Mouse (Mus musculus) MEL (cell line): Measurements from ENCODE around the gene Xpa. TPM values are rescaled to one million over a fixed set of nuclear protein-coding genes. Genes with fewer than 3 reads are reported as not detected.

ENCODE experiments used
- DNase-seq: peaks from one replicate; pipeline ENCODE4 v3.0.0; 2011; ENCODE audit warnings: low read depth, low spot score
- H3K27ac ChIP-seq: 2 replicates; pipeline ENCODE4 v1.5.1; 2012; ENCODE audit warnings: low read depth, mild to moderate bottlenecking, control low read depth, low read length, moderate library complexity; ENCODE audit not compliant: control insufficient read depth
- H3K27me3 ChIP-seq, 2 experiments: fragments of 150-350 bp in 1 of 2; sonication (generic) in 1 of 2; 2 replicates each; pipeline ENCODE4 v1.6.1; 2012; ENCODE audit warnings: low read length in 2 of 2, mild to moderate bottlenecking in 2 of 2, improper control_type of control experiment in 1 of 2, moderate library complexity in 1 of 2; ENCODE audit not compliant: insufficient read depth in 2 of 2, control insufficient read depth in 1 of 2
- H3K36me3 ChIP-seq, 2 experiments: 2 replicates each; pipeline ENCODE4 v1.6.1; 2012 to 2014; ENCODE audit warnings: low read length in 2 of 2, improper control_type of control experiment in 1 of 2, inconsistent platforms in 1 of 2, mild to moderate bottlenecking in 1 of 2; ENCODE audit not compliant: insufficient read depth in 2 of 2, control insufficient read depth in 1 of 2
- H3K4me1 ChIP-seq, 2 experiments: fragments of 150-350 bp in 1 of 2; sonication (generic) in 1 of 2; 2 replicates each; pipeline ENCODE4 v1.6.1; 2012; ENCODE audit warnings: low read length in 2 of 2, improper control_type of control experiment in 1 of 2, mild to moderate bottlenecking in 1 of 2; ENCODE audit not compliant: insufficient read depth in 2 of 2, control insufficient read depth in 1 of 2
- H3K4me3 ChIP-seq, 2 experiments: fragments of 150-350 bp in 1 of 2; sonication (generic) in 1 of 2; 2 replicates each; pipeline ENCODE4 v1.5.1; 2012; ENCODE audit warnings: low read depth in 2 of 2, low read length in 2 of 2, mild to moderate bottlenecking in 2 of 2, moderate library complexity in 2 of 2, control low read depth in 1 of 2, improper control_type of control experiment in 1 of 2; ENCODE audit not compliant: control insufficient read depth in 1 of 2, insufficient read depth in 1 of 2
- H3K79me2 ChIP-seq: 2 replicates; pipeline ENCODE4 v1.6.1; 2012; ENCODE audit warnings: mild to moderate bottlenecking, low read length, moderate library complexity; ENCODE audit not compliant: control insufficient read depth, poor library complexity, insufficient read depth
- H3K9ac ChIP-seq: 2 replicates; pipeline ENCODE4 v1.6.1; 2012; ENCODE audit warnings: low read depth, mild to moderate bottlenecking, control low read depth, low read length, moderate library complexity; ENCODE audit not compliant: control insufficient read depth, poor library complexity, severe bottlenecking
- H3K9me3 ChIP-seq: fragments of 150-350 bp; sonication (generic); replicated peaks from 2 replicates; pipeline ENCODE4 v1.6.1; 2012; ENCODE audit warnings: mild to moderate bottlenecking, low read length, improper control_type of control experiment, moderate library complexity; ENCODE audit not compliant: insufficient read depth
- CTCF ChIP-seq, 3 experiments: IDR thresholded peaks in 2 of 3; conservative IDR thresholded peaks in 1 of 3; 2 replicates each; pipeline ENCODE4 v1.5.1; 2011 to 2012; ENCODE audit warnings: low read length in 3 of 3, low read depth in 2 of 3, mild to moderate bottlenecking in 2 of 3, improper control_type of control experiment in 1 of 3, inconsistent platforms in 1 of 3, mixed read lengths in 1 of 3, moderate library complexity in 1 of 3; ENCODE audit not compliant: control insufficient read depth in 1 of 3, insufficient read depth in 1 of 3, poor library complexity in 1 of 3, severe bottlenecking in 1 of 3
- E2F4 ChIP-seq: IDR thresholded peaks from 2 replicates; pipeline ENCODE4 v1.6.1; 2011; ENCODE audit warnings: low read depth, low read length, improper control_type of control experiment, borderline replicate concordance
- ELF1 ChIP-seq: IDR thresholded peaks from 2 replicates; pipeline ENCODE4 v1.6.1; 2014; ENCODE audit warnings: low read depth, mild to moderate bottlenecking, inconsistent platforms, low read length, improper control_type of control experiment, moderate library complexity
- EP300 ChIP-seq, 2 experiments: IDR thresholded peaks; 2 replicates each; pipeline ENCODE4 v1.6.1; 2011; ENCODE audit warnings: improper control_type of control experiment in 2 of 2, low read length in 2 of 2, low read depth in 1 of 2, mild to moderate bottlenecking in 1 of 2
- ETS1 ChIP-seq: IDR thresholded peaks from 2 replicates; pipeline ENCODE4 v1.6.1; 2012; ENCODE audit warnings: low read depth, mild to moderate bottlenecking, inconsistent platforms, low read length, improper control_type of control experiment, moderate library complexity
- HCFC1 ChIP-seq: IDR thresholded peaks from 2 replicates; pipeline ENCODE4 v1.6.1; 2012; ENCODE audit warnings: low read depth, mild to moderate bottlenecking, inconsistent platforms, low read length, improper control_type of control experiment, moderate library complexity
- KAT2A ChIP-seq: conservative IDR thresholded peaks from 2 replicates; pipeline ENCODE4 v1.6.1; 2012; ENCODE audit warnings: low read depth, low read length, improper control_type of control experiment, inconsistent platforms
- MAFK ChIP-seq: IDR thresholded peaks from 2 replicates; pipeline ENCODE4 v1.6.1; 2011; ENCODE audit warnings: low read depth, mild to moderate bottlenecking, low read length, improper control_type of control experiment, borderline replicate concordance
- MXI1 ChIP-seq: IDR thresholded peaks from 2 replicates; pipeline ENCODE4 v1.6.1; 2011; ENCODE audit warnings: mild to moderate bottlenecking, low read depth, low read length, improper control_type of control experiment
- MYC ChIP-seq: IDR thresholded peaks from 2 replicates; pipeline ENCODE4 v1.6.1; 2011; ENCODE audit warnings: low read depth, mild to moderate bottlenecking, low read length, improper control_type of control experiment, moderate library complexity
- RAD21 ChIP-seq: IDR thresholded peaks from 2 replicates; pipeline ENCODE4 v1.6.1; 2011; ENCODE audit warnings: mild to moderate bottlenecking, low read depth, low read length, improper control_type of control experiment
- SIN3A ChIP-seq: IDR thresholded peaks from 2 replicates; pipeline ENCODE4 v1.6.1; 2012; ENCODE audit warnings: low read length, improper control_type of control experiment, inconsistent platforms
- SMC3 ChIP-seq: IDR thresholded peaks from 2 replicates; pipeline ENCODE4 v1.6.1; 2011; ENCODE audit warnings: low read depth, low read length, improper control_type of control experiment
- TAL1 ChIP-seq: IDR thresholded peaks from 2 replicates; pipeline ENCODE4 v1.6.1; 2012; ENCODE audit warnings: mild to moderate bottlenecking, inconsistent platforms, low read length, moderate library complexity, mixed read lengths
- ZC3H11A ChIP-seq: IDR thresholded peaks from 2 replicates; pipeline ENCODE4 v1.6.1; 2012; ENCODE audit warnings: low read depth, mild to moderate bottlenecking, inconsistent platforms, low read length, improper control_type of control experiment
- polyA plus RNA-seq, 2 experiments: library from polyadenylated mRNA; stranded (reverse) in 1 of 2; unstranded in 1 of 2; fragments of >175 nt in 1 of 2; fragments of >200 nt in 1 of 2; gene quantifications; 2 replicates each; pipeline versions ENCODE4 v1.2.1 to v1.2.4; 2012; ENCODE audit warnings: low replicate concordance in 2 of 2, low read depth in 1 of 2; ENCODE audit not compliant: insufficient read length in 2 of 2, insufficient read depth in 1 of 2, missing spikeins in 1 of 2
- total RNA-seq: library from RNA; depleted of rRNA; stranded (reverse); fragments of 300-350 nt; gene quantifications from 2 replicates; pipeline ENCODE4 v1.2.3, GENCODE M21; 2012

Gene Xpa
- total and polyA plus RNA-seq, 3 experiments, result 11.4 to 24.0 TPM; not detected in 1

DNA sequence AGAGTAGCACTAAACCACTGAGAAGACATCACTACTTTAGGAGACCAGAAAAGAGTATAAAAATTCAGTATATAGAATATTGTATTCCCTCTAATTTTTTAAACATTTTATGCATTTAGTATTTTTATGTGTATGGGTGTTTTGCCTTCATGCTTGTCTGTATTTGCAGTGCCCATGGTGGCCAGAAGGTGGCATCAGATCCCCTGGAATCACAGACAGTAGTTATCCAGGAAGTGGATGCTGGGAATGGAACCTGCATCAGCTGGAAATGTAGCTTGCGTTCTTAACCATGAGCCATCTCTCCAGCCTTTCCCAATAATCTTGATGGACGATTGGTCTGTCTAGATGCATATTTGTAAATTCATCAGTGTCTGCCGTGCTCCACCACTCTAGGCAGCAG is 65.9 kb downstream of the Xpa start:
- H3K4me3 ChIP-seq, result no peak overlapping the region
- DNase-seq, result peak; percentile 71

GRCm38 (mm10) chr4:46129311-46130004 is 66.7 kb downstream of the Xpa start:
- Histone ChIP-seq H3K9me3 (no peaks in the 10 kb centered on the region), H3K4me3 (no peak overlapping the region), H3K27me3 (no peaks in the 10 kb centered on the region)
- TF ChIP-seq MYC (no peak), MAFK (no peak), EP300 (IDR thresholded peaks at IDR 0.05; ENCODE audit: low read depth in 1 of 2, low read length in 2 of 2) (no peak)
- TF ChIP-seq, all 39 proteins: peak for 0
- Histone ChIP-seq H3K9ac (no peak overlapping the region), H3K27ac (no peak overlapping the region), H3K36me3 (peaks cover 0 to 6% of the 10 kb centered on the region in 2 experiments; a peak in 2 of 4 replicates), H3K79me2 (no peaks in the 10 kb centered on the region), H3K4me1 (no peaks in the 10 kb centered on the region)
- DNase-seq, result no peak

More for the DNA sequence above, 65.9 kb downstream of the Xpa start:
- no peak overlapping the region for H3K27ac ChIP-seq
- no peak overlapping the region for H3K9ac ChIP-seq
- no peaks in the 10 kb centered on the region for H3K4me1 ChIP-seq
- peak; percentile 56 for TF ChIP-seq RAD21
- TF ChIP-seq SMC3, result peak; percentile 53; the same call in 1 of the 2 replicates
- TF ChIP-seq ETS1, result no peak
- no peak for TF ChIP-seq HCFC1
- TF ChIP-seq KAT2A, result no peak
- no peak for TF ChIP-seq SIN3A
- TF ChIP-seq CTCF (IDR thresholded peaks at IDR 0.05 in 2 of 3, conservative IDR thresholded peaks at IDR 0.05 in 1 of 3; ENCODE audit: control insufficient read depth in 1 of 3, insufficient read depth in 1 of 3, low read depth in 2 of 3, low read length in 3 of 3, poor library complexity in 1 of 3, severe bottlenecking in 1 of 3), result peak; percentile 79 to 84 (median 79)
- TF ChIP-seq TAL1, result no peak
- TF ChIP-seq ELF1, result peak; percentile 67
- no peaks in the 10 kb centered on the region for H3K79me2 ChIP-seq
- no peaks in the 10 kb centered on the region for H3K27me3 ChIP-seq
- no peaks in the 10 kb centered on the region for H3K9me3 ChIP-seq
- peaks cover 0 to 3% of the 10 kb centered on the region in 2 experiments; a peak in 2 of 4 replicates for H3K36me3 ChIP-seq

DNA sequence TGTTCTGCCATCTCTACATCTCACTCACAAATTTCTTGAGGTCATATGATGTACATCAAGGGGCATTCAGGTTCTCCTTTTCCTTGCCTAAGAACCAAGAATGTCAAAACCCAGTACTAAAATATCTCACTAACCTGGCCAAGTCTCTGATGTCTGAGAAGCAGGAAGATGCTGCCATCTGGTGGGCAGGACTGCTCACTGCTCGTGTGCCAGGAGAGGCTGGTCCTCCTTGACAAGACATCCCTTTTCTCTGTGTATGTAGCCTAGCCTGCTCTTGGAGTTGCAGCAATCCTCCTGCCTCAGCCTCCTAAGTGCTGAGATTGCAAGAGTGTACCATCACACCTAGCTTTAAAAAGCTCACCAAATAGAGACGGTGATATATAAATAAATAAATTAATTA is 69.6 kb downstream of the Xpa start:
- TF ChIP-seq SMC3, result peak; percentile 91
- peak; percentile 91 for TF ChIP-seq RAD21
- TF ChIP-seq SIN3A, result peak; percentile 32; the same call in 1 of the 2 replicates
- no peak for TF ChIP-seq E2F4
- TF ChIP-seq ZC3H11A, result peak; percentile 88
- TF ChIP-seq CTCF (IDR thresholded peaks at IDR 0.05 in 2 of 3, conservative IDR thresholded peaks at IDR 0.05 in 1 of 3; ENCODE audit: control insufficient read depth in 1 of 3, insufficient read depth in 1 of 3, low read depth in 2 of 3, low read length in 3 of 3, poor library complexity in 1 of 3, severe bottlenecking in 1 of 3), result peak; percentile 88 to 96 (median 96)
- TF ChIP-seq MYC, result 0 out of 2 replicates have a peak, but pooled peaks have one; percentile 30
- no peak for TF ChIP-seq MXI1
- Histone ChIP-seq H3K9ac (no peak overlapping the region), H3K79me2 (no peaks in the 10 kb centered on the region), H3K9me3 (no peaks in the 10 kb centered on the region), H3K27me3 (no peaks in the 10 kb centered on the region), H3K36me3 (peaks cover 0 to 13% of the 10 kb centered on the region in 2 experiments; a peak in 2 of 4 replicates), H3K4me3 (no peak overlapping the region), H3K27ac (no peak overlapping the region), H3K4me1 (no peaks in the 10 kb centered on the region)
- DNase-seq, result peak; percentile 81
